Mouse (Mus musculus) cerebral cortex, adult 2 months (tissue): ENCODE results near the gene Gfod2.

ENCODE experiments used
- WGBS: fragments of 180-500 bp; shearing (Covaris S2); methylation state at CpG from one replicate; pipeline ENCODE4 v1.1.7; 2018; 5-methylcytosine and 5-hydroxymethylcytosine counted together

Gfod2 gene

GRCm38 (mm10) chr8:105677891-105678290, 80.6 kb downstream of the Gfod2 start:
- WGBS: 78% methylated on average over 1 of the region's 1 CpGs
